Mouse (Mus musculus) gastrocnemius, postnatal 10 days (tissue): ENCODE results near the gene Atp2a3. TPM values are rescaled to one million over a fixed set of nuclear protein-coding genes. Genes with fewer than 3 reads are reported as not detected.

Experiments
- DNase-seq: peaks from one replicate; pipeline ENCODE4 v3.0.0; 2021; ENCODE audit warnings: mixed read lengths
- total RNA-seq, 2 experiments: library from RNA; stranded (reverse); gene quantifications; 2 replicates each; pipeline ENCODE4 v1.2.3; 2021

Gene Atp2a3
- total RNA-seq, 2 experiments from 2014 or later: 22.4 to 25.0 TPM

DNA sequence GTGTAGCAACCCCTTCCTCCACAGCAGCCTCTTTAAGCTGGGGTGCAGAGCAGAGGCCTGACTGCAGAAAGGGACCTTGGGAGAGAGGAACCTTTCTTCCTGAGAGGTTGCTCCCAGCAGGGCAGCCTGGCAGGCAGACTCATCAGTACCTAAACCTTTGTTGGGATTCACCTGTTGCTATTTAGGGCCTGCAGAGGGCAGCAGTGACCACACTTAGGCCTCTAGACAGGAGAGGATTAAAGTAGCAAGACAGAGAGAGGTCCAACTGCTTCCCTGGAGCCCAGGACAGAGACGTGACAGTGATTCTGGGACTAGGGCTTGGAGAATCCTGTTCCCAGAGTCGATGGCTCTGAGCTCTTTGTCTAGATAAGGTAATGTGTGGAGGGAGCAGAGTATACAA lies 45.4 kb downstream of the Atp2a3 start:
- DNase-seq: no peak

DNA sequence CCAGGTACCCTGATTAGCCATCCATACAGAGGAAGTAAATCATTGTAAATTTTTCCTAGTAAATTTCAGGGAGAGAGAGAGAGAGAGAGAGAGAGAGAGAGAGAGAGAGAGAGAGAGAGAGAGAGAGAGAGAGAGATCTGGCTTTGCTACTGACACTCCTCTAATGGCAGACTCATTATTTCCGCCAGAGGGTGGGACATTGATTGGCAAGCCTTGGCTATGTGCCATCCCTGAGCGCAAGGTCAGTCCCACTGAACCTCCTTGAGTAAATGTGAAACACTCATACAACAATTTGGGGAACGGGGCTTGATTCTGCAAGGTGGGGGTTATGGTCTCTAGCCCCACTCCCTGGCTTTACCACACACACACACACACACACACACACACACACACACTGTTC lies 46.1 kb downstream of the Atp2a3 start:
- no peak for DNase-seq

DNA sequence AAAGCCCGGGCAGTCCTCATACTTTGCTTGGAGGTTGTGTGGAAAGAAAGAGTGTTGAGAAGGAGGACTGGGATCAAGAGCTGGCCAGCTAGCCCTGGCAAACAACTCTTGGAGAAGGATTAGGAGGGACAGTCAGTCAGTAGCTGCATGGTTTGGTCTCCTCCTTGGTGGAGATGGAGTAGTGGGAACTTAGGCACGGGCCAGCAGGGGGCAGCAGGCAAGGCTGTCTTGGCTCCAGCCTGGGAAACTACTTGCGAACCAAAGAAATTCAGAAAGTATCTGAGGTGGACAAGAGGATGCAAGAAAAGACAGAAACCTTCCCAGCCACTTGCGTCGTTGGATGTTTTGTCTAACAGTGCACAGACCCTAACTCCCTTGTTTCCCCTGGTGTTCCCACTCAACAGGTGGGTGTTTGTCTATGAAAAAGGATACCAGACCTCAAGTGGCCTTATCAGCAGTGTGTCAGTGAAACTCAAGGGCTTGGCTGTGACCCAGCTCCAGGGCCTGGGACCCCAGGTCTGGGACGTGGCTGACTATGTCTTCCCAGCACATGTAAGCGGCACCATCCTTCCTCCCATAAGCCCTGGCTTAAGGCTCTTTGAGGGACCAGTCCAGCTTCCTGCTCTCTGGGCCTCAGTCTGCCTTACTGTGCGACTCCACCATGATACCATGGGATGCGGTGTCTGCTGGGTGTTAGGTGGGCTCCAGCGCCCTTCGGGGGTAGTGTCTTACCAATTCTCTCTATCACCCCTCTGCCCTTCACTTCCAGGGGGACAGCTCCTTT lies 46.9 kb downstream of the Atp2a3 start:
- DNase-seq: peak; percentile 75

DNA sequence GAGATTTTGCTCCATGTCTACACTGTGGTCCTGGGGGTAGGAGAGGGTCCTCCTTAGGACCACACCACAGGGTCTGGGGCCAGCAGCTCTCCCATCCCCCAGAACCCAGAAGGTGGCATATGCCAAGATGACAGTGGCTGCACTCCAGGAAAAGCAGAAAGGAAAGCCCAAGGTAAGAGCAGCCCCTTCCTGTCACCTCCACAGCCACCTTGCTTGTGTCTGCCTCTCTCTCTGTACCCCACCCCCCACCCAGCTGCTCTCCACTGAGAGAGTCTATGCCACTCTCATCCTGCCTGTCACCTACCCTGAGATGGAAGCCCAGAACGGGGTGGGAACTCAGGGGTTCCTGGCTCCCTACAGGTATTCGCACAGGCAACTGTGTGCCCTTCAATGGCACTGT lies 47.9 kb downstream of the Atp2a3 start:
- no peak for DNase-seq

DNA sequence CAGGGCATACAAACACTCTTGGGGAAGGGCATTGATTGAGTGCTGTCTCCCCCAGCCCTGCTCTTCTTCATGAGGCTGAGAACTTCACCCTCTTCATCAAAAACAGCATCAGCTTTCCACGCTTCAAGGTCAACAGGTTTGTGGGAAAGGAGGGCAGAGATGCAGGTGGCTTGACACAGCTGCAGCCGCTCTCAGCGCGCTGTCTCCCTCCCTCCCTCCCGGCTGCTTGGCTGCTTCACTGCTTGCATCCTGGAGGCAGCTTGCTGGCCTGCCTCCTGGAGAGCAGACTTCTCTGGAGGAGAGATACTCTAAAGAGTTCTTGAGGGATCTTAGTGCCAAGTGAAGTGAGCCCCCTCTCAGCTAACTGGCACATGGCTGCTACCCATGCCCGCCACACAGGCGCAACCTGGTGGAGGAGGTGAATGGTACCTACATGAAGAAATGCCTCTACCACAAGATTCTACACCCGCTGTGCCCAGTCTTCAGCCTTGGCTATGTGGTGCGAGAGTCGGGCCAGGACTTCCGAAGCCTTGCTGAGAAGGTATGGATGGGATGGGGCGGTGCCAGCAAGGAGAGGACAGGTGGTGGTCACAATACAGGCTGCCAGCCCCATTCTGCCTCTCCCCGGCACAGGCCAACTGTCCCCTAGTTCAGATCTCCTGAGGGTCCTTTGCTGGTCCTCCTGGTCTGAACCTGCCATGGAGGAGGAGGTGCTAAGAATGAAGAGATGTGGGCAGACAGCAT lies 48.7 kb downstream of the Atp2a3 start:
- DNase-seq: no peak

DNA sequence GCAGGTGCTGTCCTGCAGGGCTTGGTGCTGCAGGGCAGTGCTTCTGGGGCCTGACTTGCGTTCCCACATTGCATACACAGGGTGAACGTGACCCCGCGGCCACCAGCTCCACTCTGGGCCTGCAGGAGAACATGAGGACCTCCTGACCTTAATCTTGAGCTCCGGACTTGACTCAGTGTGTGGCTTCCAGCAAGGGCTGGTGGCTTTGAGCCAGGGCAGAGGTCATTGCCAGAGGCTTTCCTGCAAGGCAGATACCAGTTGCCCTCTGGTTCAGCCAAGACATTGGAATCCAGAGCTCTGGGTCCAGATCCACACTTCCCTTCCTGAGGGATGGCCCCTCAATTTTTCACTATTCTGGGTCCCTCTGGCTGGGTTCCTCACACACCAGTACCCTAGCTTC lies 53.0 kb downstream of the Atp2a3 start:
- no peak for DNase-seq

DNA sequence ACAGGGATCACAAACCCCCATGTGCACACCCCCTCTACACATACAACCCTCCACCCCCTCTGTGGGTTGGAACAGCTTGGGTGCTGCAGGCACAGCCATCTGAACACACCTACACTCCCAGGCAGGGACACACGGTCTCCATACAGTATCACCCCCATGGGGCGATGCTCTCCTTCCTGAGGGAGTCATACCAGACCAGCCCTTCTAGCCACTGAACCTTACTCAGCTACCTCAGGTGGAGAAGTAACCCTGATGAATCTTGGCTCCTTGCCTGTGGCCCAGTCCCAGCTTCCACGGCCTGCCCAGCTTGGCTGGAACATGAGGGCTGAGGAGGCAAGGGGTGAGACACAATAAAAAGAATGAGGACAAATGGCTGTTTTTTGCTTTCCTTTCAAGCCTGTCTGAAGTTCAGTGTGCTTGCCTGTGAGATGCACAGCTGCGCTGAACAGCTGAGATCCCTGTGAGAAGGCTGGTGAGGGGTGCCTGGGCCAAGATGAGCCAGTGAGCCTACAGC lies 53.9 kb downstream of the Atp2a3 start:
- DNase-seq: no peak

DNA sequence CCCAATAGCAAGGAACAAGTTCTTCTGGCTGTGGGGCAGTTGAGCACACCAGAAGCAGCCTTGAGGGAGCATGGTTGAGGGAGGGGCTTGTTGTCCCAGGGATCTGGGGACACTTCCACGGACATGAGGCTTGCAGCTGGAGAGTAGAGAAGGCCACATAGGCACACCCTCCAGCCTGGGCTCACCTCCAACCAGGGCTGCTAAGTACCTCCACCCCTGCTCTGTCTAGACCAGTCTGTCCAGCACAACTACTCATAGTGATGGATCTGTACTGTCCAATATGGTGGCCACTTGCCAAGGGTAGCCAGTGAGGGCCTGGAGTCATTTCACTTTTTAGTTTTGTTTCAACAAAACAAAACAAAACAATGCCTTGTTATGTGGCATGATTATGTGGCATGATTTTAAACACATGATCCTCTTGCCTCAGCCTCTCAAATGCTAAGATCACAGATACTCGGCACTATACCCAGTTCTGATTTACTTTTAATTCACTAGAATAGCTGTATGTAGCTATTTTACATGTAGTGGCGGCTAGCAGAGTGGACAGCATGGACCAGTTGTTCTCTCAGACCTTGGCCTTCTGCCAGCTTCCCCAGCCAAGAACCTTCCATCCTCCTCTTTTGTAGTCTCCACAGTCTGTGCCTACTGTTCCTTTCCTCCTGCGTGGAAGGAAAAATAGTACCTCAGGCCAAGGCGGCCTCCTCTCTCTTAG lies 54.6 kb downstream of the Atp2a3 start:
- peak; percentile 65 for DNase-seq

DNA sequence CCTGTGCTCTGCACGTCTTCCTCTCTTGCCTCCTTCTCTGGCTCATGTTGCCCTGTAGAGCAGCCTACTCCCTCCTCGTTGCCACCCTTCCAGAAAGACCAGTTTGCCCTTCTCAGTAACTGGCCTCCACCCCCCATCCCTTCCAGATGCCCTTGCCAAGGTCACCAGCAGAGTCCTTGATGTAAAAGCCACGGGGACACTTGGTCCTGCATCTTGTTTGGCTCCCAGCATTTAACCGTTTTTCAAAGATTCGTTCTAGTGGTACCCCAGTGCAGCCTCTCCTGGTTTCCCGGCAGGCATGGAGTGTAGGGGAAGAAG lies 55.1 kb downstream of the Atp2a3 start:
- DNase-seq: no peak

DNA sequence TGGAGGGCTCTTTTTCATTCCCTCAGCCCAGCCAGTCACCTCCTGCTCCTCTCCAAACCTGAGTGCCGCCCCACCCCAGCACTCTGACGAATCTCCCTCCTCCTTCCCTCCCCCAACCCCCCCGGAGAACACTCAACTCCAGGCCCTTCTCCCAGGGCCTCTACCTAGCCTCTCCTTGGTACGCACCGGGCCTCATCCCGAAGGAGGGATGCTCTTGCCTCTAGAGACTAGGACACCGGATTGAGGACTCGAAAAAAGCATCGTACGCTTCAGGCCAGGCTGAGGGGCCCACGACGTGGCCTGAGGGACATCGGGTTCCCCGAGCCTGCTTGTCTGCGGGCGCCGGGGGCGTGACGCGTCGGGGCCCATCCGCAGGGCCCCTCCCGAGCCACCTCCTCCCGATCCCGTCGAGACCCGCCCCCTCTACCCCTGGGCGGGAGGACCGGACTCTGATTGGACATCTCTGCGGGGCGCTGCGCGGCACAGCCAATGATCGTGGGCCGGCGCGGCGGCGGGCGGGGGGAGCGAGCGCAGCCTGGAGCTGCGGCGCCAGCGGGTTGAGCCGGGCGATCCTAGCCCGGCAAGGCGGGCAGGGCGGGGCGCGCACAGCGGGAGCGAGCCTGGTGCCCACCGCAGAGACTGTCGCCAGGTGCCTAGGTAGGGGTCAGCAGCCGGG lies 57.6 kb downstream of the Atp2a3 start, which contains the start of gene Camkk1:
Gene Camkk1 (plus strand): TSS at position 538 of the 676 bp plus-strand sequence.
- DNase-seq: peak; percentile 90

DNA sequence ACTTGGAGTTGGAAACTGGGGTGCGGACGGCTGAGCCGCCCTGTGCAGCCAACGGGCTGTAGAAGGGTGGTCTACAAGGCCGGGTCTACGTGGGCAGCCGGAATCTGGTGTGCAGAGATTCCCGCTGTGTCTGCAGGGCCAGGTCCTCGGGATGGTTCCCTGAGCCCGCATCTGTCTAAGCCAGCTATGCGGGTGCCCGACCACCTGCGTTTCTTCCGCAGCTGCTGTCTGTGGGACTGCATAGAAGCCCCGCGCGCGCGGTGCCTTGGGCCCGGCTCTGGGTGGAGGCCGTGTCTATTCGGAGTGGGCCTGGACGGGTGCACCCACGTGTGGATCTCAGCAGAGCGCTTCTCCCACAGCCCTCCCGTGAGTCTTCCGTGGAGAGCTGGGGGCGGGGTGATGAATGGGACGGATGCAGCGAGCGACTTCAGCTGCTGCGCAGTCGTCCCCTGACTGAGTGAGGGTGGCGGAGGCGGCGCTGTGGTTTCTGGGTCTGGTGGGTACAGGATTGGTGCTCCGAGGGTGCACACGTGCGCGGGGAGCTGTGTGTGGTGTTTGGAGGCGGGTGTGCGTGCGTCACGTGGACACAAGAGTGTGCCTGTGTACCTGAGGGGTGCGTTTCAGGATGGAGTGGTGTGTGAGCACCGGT lies 58.3 kb downstream of the Atp2a3 start:
- peak; percentile 43 for DNase-seq

DNA sequence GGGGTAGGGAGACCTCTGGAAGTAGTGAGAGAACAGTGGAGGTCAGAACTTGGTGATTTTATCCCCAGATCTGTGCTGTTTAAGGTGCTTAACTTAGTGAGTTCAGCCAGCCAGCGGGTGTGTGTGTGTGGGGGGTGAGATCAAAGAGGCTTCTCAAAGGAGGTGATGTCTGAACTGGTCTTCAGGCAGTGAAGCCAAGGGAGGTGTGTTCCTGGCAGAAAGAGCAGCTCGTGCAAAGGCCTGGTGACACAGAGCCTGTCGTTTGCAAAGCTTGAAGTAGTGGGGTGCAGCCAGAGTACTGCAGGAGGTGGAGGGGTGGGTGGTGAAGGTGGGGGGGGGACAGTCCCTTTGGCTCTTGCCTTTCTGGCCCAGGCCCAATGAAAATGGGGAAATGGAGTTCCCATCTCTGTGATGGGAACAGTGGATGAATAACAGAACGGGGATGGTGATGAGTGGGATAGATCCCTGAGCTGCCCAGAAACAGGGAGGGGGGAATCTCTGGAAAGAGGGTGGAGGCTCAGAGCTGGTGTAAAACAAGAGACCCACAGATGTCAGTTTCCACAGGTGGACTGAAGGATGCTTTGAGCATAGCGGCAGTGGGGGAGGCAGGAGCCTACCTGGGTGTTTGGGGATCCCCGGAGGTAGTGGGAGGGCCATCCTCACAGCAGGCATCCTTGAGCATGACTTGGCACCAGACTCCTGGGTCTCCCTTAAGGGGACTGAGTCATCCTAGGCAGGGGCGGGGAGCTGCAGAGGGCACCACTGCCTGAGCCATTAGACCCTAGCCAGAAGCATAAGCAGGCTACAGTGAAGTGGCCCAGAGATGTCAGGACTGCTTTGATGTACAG lies 60.2 kb downstream of the Atp2a3 start:
- no peak for DNase-seq

DNA sequence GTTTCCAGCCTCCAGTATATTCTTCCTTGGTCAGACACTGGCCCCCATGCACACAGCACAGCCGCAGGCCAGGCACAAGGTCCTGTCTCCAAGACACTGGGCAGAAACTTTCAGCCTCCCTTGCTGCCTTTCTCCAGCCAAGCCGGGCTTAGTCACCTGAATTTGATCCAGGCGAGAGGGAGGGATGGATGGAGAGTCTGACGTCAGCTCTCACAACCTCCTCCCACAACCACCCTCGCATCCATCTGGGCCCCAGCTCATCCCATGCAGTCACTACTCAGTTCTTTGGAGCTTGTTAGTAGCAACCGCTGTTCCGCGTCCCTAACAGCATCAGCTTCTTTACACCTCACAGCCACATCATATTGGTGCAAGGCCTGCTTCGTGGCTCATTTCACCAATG lies 62.1 kb downstream of the Atp2a3 start:
- peak; percentile 58 for DNase-seq

DNA sequence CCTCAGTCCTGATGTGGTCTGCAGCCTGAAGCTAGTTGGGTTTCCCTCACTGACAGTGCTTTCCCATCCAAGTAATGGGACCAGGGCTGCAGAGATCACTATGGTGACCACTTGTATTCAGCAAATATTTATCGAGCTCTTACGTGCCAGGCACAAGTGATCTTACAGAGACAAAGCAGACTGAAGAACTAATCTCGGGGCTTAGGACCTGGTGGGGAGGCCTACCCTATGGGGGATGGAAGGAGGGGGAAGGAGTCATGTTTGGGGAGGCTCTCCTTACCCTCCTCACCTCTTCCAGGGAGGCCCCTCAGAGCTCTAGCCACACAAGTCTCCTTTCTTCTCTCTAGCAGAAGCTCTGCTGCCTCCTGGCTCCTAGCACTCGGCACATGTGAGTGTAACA lies 62.9 kb downstream of the Atp2a3 start:
- no peak for DNase-seq

DNA sequence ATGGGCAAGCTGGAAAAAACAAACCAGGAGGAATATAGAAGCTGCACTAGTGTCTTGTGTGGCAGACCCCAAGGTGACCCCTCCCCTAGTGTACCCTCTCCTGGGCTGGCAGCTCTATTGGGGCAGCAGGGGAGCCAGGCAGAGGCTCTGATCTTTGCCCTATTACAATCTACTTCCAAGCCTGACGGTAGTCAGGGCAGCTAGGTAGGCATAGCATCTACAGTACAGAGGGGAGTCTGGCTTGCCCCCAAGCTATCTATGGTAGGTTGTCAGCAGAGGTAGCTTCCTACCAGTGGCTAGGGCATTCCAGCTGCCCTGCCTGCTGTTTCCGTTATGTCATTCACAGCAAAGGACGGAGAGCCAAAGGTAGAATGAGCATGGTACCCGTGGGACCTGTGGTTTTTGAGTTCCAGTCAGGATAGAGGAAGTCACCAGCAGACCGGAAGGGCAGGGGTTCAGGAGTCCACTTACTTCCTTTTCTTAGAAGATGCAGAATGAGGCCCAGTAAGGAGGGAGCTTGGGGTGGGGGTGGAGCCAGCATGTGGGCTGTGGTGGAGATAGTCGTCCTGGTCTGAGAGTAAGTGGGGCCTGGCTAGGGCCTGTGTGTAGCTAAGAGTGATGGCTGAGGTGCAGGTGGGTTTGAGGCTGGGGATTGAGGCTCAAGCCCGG lies 63.4 kb downstream of the Atp2a3 start:
- DNase-seq: no peak

DNA sequence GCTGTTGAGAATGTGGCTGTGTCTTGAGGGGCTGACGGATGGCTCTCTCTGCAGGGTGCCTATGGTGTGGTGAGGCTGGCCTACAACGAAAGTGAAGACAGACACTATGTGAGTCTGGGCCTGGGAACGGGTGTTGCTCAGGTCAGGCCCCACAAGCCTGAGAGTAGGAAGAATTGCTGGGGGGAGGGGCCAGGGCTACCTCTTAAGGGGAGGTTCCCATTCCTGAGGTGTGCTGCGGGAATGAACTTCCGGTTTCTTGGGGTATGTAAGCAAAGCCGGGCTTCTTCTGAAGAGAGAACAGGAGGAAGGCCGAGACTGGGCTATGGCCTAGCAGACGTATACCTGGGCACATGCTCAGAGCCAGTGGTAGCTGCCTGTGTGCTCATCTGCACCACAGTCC lies 66.0 kb downstream of the Atp2a3 start:
- DNase-seq: no peak

DNA sequence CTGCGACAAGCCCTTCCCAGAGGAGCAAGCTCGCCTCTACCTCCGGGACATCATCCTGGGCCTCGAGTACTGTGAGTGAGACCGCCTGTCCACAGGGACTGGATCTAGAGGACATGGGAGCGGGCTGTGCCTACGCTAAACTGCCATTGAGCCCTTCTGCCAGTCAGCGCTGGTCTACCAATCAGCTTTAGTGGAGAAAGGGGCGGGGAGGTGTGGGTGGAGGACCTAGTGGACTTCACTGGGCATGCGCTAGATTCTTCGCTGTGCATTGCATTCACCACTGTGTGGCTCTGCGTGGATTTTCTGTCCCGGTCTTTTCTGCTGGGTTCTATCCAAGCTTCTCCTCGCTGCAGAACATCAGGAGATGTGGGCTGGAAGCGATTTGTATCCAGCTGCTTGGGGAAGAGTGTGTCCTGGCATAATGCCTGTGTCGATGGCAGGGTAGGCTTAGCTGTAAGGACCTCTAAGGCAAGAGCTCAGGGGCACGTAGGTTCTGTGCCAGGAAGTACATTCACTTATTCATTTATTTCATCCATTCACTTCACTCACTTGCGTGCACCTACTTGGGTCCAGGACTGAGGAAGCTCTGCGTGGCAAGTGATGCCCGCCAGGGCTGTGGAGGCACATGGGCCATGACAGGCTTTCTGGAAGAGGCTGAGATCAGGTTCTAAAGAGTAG lies 70.0 kb downstream of the Atp2a3 start:
- peak; percentile 64 for DNase-seq

DNA sequence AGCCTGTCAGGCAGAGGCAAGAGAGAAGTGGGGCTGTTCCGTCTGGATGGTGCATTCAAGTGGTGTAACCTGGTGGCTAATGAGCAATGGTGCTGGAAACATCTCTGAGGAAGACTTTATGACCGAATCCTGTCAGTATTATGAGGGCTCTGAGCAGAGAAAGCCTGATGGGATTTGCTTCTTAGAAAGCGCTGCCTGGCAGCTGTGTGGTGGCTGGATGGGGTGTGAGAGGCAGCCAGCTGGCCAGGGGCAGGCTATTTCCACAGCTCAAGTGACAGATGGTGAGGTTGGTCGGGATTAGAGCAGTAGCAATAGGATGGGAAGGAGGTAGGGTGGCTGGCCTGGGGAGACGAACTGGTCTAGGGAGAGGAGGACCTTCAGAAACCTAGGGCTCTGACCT lies 70.6 kb downstream of the Atp2a3 start:
- no peak for DNase-seq

DNA sequence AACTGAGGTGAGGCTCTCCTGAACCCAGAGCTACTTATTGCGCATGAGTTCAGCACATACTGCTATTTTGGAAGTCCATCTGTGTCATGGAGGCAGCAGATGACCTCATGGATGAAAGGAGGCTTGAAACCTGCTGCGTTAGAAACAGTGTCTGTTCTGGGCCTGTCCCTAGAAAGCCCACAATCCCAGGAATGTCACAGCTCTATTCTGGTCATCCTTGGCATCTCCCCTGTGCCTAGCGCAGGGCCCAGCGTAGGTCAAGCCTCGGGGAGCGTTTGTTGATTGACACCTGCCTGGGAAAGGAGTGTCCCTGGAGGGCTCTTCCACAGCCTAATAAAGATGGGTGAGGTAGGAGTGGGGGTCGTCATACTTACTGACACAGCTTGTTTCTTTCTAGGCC lies 75.1 kb downstream of the Atp2a3 start:
- DNase-seq: no peak

DNA sequence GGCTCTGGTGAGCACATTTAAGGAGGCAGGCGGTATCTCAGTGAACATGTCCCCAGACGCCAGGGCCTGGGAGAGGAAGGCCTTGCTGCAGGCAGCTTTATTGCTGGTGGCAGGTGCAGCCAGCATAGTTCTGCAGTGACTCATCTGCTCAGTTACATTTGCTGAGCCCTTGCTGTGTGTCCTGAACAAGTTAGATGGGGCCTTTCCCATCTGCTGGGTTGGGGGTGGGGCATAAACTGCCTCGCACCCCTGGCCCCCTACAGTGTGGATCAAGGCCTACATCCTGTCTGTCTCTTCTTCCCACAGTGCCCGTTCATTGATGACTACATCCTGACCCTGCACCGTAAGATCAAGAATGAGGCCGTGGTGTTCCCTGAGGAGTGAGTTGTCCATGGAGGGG lies 75.9 kb downstream of the Atp2a3 start:
- no peak for DNase-seq
